Mouse (Mus musculus): ENCODE results near the gene Atp6v1c2.

The Atp6v1c2 gene

GRCm38 (mm10) chr12:17333459-17333858 is 4.3 kb upstream of the Atp6v1c2 start:
- in situ Hi-C loops (cut with MseI, MboI) = no loop called here

- in situ Hi-C loops (cut with MseI, MboI) = no loop called here
These were observed 4.3 kb downstream of the Atp6v1c2 start for GRCm38 (mm10) chr12:17324549-17325470.

DNA sequence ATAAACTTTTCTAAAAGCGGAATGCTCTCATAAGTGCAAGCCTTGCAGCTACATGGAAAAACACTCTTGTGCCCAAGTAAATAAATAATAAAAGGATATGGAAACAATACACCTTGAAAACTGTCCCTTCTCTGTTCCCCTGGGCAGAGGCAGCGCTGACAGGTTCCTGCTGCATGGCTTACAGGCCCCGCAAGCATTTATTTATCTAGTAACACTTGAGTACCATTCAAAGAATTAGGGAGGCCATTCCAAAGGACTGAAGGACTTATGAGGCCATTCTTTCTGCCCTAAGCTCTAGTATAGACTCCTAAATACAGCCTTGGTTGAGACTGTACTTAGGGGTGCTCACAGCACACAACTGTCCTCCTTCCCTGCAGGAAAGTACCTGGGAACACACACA is 10.7 kb downstream of the Atp6v1c2 start:
- in situ Hi-C loops (cut with MseI, MboI) = no loop called here

GRCm38 (mm10) chr12:17317970-17318369 is 11.2 kb downstream of the Atp6v1c2 start:
- in situ Hi-C loops (cut with MseI, MboI) = no loop called here

GRCm38 (mm10) chr12:17316096-17316495 is 13.1 kb downstream of the Atp6v1c2 start:
- in situ Hi-C loops (cut with MseI, MboI) = no loop called here

DNA sequence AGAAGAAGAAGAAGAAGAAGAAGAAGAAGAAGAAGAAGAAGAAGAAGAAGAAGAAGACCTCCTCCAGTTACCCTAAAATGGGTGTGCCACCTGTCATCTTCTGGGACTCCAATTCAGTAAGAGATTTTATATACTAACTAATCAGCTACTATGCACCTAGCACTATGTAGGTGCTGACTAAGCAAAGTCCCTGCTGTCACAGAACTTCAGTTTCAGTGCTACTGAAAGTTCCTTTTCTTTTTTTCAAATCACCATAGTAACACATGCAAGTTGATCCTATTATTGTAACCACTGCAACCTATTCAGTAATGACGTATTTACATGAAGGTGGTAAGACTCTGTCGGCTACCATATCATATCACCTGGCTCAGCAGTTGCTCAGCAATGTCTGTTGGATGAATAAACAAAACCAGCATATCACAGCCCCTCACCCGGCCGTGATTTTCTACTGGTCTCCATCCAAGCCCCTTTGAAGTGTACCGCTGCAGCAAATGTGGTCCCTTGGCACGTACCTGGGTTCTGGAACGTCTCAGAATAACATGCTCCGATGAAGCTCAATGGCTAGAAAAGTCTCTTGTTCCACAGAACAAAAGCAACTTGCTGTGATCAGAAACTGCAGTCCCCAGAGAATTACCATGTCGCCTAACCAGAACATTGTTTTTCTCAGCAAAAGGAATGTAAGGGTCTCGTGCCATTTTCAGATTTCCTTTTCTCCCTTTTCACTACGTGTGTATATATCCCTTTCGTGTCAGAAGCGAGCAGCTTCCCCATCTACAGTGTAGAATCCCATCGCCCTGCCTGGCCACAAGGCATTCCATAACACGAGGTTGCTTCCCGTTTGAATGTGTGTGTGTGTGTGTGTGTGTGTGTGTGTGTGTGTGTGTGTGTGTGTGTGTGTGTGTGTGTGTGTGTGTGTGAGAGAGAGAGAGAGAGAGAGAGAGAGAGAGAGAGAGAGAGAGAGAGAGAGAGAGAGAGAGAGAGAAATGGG is 18.0 kb downstream of the Atp6v1c2 start:
- in situ Hi-C loops (cut with MseI, MboI) = no loop called here

DNA sequence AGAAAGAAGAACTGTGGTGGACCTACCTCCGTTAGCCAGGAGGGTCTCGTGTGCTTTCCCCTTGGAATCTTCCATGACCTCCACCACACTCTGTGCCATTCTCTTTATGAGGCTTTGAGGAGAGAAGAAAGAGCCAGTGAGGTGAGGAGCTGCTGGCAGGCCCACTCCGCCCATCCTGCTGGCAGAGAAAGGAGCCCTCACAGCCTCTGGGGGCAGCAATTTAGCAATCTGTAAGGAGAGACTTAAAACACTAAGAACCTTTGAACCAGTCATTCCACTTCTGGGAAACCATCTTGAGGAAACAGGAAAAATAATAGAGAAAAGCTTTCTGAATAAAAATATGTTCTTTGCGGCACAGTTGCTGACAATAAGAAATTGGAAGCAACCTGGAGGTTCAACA is 20.9 kb downstream of the Atp6v1c2 start:
- in situ Hi-C loops (cut with MseI, MboI) = no loop called here

DNA sequence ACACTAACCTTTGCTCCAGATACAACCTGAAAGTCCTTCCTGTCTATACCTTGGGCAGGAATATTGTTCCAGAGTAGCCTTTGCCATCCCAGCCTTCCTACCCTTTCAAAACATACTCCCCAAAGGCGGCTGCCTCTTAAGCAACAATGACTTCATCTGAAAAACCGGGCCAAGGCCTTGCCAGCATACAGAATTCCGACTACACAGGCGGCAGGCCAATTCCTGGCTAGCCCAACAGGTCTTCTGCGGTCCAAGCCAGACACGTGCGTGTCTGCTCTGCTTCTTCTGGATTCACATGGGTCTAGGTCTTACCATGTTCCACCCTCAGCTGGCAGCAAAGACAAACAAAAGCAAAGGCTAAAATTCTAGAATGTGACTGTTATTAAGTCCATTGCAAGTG is 23.7 kb downstream of the Atp6v1c2 start:
- in situ Hi-C loops (cut with MseI, MboI) = no loop called here

DNA sequence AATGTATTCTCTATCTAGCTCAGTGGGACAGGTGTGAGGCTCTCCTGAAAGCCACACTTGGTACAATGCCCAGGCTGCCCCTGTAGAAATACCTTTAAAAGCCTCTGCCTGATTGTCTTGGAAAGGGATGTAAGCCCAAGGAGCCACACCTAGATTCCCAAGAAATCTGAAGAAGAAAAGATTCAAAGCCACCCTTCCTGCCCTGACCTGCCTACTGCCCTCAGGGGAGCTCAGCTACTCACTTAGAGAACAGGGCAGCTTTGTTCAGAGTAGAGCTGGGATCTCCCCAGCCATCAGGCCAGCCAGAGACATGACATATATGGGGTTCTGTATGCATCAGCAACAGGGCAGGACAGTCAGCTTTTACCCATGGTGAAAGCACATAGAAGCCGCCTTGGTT is 29.3 kb downstream of the Atp6v1c2 start:
- in situ Hi-C loops (cut with MseI, MboI) = no loop called here

GRCm38 (mm10) chr12:17296899-17297298 is 32.3 kb downstream of the Atp6v1c2 start:
- in situ Hi-C loops (cut with MseI, MboI) = no loop called here

- in situ Hi-C loops (cut with MseI, MboI) = no loop called here
These were observed 38.6 kb downstream of the Atp6v1c2 start for GRCm38 (mm10) chr12:17290569-17290968.

DNA sequence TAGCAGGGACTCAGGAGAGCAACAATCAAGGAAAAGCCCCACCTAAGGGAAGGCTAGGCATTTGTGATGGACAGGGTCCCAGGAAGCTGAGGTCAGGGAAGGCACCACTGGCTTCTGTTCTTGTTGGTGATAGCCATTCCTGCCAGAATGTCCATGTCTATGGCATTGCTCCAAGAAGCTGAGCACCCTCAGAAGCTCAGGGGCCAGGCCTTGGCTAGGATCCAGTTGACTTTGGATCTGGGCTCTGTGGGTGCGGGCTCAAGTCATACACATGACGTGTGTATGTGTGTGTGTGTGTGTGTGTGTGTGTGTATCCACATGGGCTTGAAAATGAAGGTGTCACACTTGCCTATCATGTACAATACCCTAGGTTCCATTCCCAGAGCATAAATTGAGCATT is 39.2 kb downstream of the Atp6v1c2 start:
- in situ Hi-C loops (cut with MseI, MboI) = no loop called here

DNA sequence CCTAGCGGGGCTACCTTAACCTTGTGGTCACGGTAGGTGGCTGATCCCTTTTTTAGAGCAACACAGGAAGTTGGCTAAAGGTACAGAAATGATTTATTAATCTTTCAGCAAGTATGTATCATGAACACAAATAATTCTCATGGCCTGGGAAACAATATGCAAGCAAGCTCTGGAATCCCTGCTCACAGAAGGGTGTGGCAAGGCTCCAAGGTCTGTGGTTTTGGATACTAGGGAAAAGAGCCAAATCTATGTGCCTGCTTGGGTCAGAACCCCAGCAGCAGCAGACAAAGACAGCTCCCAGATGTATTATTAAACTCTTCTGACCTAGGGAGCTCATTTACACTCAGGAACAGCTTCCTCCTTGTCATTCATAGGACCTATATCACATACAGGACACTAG is 40.1 kb downstream of the Atp6v1c2 start:
- in situ Hi-C loops (cut with MseI, MboI) = no loop called here

DNA sequence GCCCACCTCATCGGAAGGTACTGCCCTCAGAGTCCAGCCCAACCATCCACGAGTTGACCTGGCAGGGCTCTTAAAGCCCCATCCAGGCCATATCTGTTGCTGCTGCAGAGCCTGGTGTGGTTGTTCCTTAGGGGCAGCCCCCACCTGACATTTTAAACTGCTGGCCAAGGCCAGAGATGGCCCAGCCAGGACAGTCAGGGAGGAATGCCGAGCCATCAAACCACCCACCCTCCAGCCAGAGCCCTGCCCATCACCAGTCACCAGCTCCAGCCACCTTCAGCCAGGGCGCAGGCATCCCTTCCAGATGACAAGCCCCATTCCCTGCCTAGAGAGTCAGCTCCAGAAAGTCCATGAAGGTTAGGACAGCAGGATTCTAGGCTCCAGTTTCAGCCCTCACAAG is 40.7 kb downstream of the Atp6v1c2 start:
- in situ Hi-C loops (cut with MseI, MboI) = no loop called here

DNA sequence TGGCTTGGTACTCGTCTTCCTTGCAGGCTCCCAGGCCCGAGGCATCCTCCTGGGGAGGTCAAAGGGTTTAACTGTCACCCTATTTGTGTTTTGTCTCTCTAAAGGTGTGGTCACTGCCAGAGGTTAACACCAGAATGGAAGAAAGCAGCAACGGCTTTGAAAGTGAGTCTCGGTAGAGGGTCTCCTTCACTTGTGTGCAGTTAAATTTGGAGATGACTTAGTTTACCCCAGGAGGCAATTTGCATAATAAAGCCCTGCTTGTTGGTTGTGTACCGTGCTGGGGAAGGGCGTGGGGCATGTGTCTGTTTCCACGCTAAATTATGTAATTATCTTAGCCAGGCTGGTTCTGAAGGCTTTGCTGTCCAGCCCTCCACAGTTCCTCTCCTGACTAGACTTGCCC is 55.3 kb downstream of the Atp6v1c2 start:
- in situ Hi-C loops (cut with MseI, MboI) = no loop called here

- in situ Hi-C loops (cut with MseI, MboI) = no loop called here
These were observed 57.9 kb downstream of the Atp6v1c2 start for GRCm38 (mm10) chr12:17271272-17271671.

GRCm38 (mm10) chr12:17267316-17267715 is 61.8 kb downstream of the Atp6v1c2 start:
- in situ Hi-C loops (cut with MseI, MboI) = no loop called here

GRCm38 (mm10) chr12:17266673-17266990 is 62.5 kb downstream of the Atp6v1c2 start:
- in situ Hi-C loops (cut with MseI, MboI) = no loop called here

DNA sequence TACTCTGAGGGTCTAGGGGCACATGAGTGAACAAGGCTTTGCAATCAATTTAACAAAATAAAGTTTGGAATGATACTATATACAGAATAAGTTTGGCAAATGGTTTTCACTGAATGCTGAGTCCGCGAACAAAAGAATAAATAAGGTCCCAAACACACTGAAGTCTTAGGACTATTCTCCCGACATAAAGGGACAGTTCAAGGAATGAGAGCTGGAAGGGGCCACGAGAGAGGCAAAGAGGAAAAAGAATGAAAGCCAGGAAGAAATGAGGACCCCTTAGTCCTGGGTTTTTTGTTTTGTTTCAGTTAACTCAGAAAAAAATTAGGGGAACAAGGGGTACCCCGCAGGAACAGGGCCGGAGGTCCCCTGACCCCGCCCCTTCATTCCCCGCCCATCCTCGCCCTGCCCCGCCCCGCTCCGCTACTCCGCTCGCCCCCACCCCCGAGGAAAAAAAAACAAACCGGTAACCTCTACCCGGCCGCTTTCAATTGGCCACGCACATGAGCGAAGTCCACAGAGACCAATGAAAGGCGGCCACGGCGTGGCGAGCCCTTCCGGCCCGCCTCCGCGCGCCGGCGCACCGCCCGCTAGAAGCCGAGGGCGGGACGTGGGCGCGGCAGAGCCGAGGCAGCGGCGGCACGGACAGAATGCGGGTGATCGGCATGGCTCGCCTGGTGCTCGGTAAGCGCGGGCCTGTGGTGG is 63.0 kb downstream of the Atp6v1c2 start, which contains the start of gene Pdia6:
Pdia6 (plus strand) TSS at position 575 of the 702 bp plus-strand sequence.
- in situ Hi-C loops (cut with MseI, MboI) = no loop called here

GRCm38 (mm10) chr12:17264826-17265225 is 64.3 kb downstream of the Atp6v1c2 start:
- in situ Hi-C loops (cut with MseI, MboI) = no loop called here

DNA sequence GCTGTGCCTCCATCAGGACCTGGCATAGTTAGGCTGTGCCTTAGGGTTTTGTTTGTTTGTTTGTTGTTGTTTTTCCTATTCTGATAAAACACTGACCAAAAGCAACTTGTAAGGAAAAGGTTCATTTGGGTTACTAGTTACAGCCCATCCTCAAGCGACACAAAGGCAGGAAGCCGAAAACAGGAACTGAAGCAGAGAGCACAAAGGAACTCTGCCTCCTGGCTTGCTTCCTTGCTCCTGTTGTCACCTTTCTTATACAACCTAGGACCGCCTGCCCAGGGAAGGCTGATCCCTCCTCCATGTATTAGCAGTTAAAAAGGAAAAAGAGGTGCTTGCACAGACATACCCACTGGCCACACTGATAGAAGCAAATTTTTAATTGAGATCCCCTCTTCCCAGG is 65.3 kb downstream of the Atp6v1c2 start:
- in situ Hi-C loops (cut with MseI, MboI) = no loop called here

DNA sequence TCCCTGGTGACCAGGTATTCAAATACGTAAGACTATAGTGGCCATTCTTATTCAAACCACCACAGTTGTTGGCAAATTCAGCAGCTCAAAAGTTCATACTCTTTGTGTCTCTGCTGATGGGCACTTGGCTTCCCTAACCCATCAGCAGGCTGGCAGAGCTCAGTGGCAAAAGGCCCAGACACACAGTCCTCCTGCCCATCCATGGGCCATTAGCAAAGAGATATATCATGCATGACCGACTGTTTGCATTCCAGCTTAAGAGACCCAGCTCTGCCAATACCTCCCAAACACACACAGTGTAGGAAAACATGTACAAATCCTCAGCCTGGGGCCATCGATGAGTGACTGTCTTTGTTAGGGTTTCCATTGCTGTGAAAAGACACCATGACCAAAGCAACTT is 68.2 kb downstream of the Atp6v1c2 start:
- in situ Hi-C loops (cut with MseI, MboI) = no loop called here

All from mouse trophoblast stem cell (cell line).